ENCODE assay signal across 8 mouse cellular contexts in the genomic region with DNA sequence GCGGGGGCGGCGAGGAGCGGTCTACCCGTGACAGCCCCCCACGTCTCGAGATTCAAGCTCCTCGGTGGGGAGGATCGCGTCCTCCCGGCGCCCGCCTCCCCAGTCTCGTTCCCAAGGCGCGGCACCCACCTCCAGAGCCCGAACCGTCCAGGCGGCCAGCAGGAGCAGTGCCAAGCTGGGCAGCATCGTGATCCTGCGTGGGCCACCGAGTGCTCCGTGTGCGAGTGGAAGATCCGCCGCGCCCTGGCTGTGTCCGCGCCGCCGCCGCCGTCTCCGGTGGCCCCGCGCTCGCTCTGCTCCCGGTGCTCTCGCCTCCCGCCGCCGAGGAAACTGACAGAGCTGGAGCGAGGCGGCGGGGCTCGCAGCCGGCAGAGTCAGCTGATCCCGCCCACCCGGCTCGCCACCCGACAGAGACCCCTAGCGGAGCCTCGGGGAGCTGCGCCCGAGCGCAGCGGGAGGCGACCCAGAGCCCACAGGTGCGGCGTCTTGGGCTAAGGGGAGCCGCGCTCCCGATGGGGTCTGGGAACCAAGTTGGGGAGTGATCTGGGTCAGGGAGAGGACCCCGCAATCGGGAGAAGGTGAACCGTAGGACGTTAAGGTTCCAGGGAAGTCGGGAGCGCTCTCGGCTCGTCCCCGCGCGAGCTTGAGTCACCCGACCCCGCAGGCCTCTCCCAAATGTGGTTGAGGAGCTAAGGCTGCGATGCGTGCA. TPM values are rescaled to one million over a fixed set of nuclear protein-coding genes. Genes with fewer than 3 reads are reported as not detected.
DNase-seq lines count a peak whose midpoint lies in the region.

Gene App (minus strand): TSS at position 394 of the 709 bp plus-strand sequence.

- H3K27ac ChIP-seq in hindbrain, embryonic 10.5 days: peak within 1 kb of the TSS; percentile 96

- H3K4me3 ChIP-seq in hindbrain, embryonic 10.5 days: peak within 1 kb of the TSS; percentile 92

- no peaks in the 10 kb centered on the region for H3K9me3 ChIP-seq in hindbrain, embryonic 10.5 days

- peaks cover 12% of the 10 kb centered on the region for H3K27me3 ChIP-seq in hindbrain, embryonic 10.5 days (ENCODE audit: insufficient read depth, poor library complexity, severe bottlenecking)

- peaks cover 11% of the 10 kb centered on the region for H3K36me3 ChIP-seq in hindbrain, embryonic 10.5 days

- under 1% methylated on average over 78 of the region's 78 CpGs for WGBS in hindbrain, embryonic 10.5 days

- peak; percentile 89 for DNase-seq in Muller cell, postnatal 12 days (ENCODE audit: inconsistent ontology term)
- peak; percentile 92 for DNase-seq in cerebellum, adult 9-10 months
- DNase-seq in frontal cortex, adult 2 months (ENCODE audit: extremely low spot score in 1 of 2, low spot score in 1 of 2): peak; percentile 72 to 95
- peak; percentile 88 for DNase-seq in hindbrain, embryonic 10.5 days (ENCODE audit: low spot score)
- peak; percentile 92 to 94 for DNase-seq in layer of hippocampus, postnatal 14 days (ENCODE audit: low spot score in 2 of 2)
- DNase-seq in lung, postnatal 10 days: peak; percentile 94
- DNase-seq in ovary, postnatal 36 days (ENCODE audit: low spot score): peak; percentile 93
- peak; percentile 82 for DNase-seq in thymus, postnatal 14 days

- H3K4me1 ChIP-seq in hindbrain, embryonic 10.5 days (replicated peaks): peaks cover 35% of the 10 kb centered on the region

RNA-seq across cellular contexts. Expression of gene App, which starts in this region (rescaled TPM):
- 922 and 929 TPM in 2 replicates for polyA plus RNA-seq in frontal cortex, adult 2 months (2012; rRNA removed)
- polyA plus RNA-seq in hindbrain, embryonic 10.5 days (2016; fragmentation: Nextera tagmentation; extraction: Ambion mirVana): 125 and 161 TPM in 2 replicates
- total RNA-seq in layer of hippocampus, postnatal 14 days (2021): 1,000 to 10,000 TPM; 1,197 to 1,205 TPM

Comparison
In these comparisons a context has a peak if more than half of its experiments do, and no peak if none do; other contexts are left out.
1. Peak in every context shown above with its lines: DNase-seq, H3K4me3 ChIP-seq and H3K27ac ChIP-seq.